Mouse (Mus musculus) layer of hippocampus, adult 8-10 months (tissue): ENCODE measurements at regions not wholly inside any gene's neighbourhood (a gene's known extent, or its start where the extent isn't known, plus 50 kb on each side); places are given as distances from the start of the nearest gene placed in this dataset.

ENCODE experiments used
- DNase-seq, 2 experiments: peaks; one replicate each; pipeline ENCODE4 v3.0.0; 2022; ENCODE audit warnings: low spot score in 2 of 2
- microRNA-seq, 2 experiments: library from miRNA; unstranded; fragments of <30 nt; microRNA quantifications; one replicate each; pipeline ENCODE4 v1.2.0; 2022

DNA sequence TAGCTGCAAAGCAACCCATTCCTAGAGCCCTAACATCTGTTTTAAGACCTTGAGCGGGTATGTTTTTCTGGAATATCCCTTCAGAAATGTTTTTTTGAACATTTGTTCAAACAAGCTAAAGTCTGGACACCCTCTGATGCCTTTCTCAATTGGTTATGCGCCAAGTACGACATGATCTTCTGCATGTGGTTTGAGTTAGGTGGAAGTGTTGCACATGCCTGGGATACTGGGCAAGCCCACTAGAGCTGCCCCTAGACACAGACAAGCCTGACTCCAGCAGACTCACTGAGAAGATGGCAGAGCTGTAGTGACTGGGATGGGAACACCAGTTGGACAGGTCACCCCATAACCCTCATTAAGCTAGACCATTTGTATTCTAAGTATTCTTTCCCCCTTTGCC, 153.2 kb upstream of the Cypt2 start:
- no peak for DNase-seq

GRCm38 (mm10) chrX:105366284-105366683, 133.3 kb upstream of the Cypt2 start:
- no peak for DNase-seq

DNA sequence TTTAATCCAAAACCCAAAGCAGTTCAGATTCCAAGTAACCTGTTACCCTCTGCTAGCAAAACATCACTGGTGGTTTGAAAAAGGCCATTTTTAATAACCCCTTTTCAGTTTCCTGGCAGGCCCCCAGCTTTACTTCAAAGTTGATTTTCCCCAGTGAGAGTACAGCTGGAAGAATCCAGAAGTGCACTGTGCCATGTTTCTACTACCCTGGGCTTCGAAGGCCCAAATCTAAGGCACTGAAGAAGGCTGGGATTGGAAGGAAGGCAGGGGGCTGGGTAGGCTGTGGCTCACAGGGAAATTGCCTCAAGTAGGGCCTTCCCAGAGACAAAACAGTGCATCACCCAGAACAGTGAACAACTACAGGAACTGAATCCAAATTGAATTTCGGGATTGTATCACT, 131.6 kb upstream of the Cypt2 start:
- DNase-seq, result no peak

DNA sequence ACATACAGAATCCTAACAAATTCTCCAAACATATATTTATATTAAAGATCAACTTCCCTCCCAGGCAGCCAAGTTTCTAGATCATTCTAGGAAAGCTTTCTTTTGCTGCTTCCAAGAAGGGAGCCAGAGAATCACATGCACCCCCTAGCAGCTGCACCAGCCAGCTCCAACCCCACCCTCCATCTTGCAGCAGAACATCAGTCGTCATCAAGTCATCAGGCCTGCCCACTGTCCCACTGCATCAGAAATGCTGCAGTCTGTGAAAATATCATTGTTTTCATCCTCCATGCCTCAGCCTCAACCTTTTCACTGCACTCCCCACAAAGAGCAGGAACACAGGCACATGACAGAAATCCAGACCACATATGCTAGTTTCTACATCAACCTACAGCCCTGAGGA, 109.1 kb upstream of the Cypt2 start:
- DNase-seq, result no peak

GRCm38 (mm10) chrX:105391029-105391428, 108.5 kb upstream of the Cypt2 start:
- no peak for DNase-seq

GRCm38 (mm10) chrX:105391680-105392462, 107.7 kb upstream of the Cypt2 start:
- DNase-seq, result peak; percentile 79 to 86

- DNase-seq, result no peak
Observed at GRCm38 (mm10) chrX:105393259-105393658, 106.3 kb upstream of the Cypt2 start.

DNA sequence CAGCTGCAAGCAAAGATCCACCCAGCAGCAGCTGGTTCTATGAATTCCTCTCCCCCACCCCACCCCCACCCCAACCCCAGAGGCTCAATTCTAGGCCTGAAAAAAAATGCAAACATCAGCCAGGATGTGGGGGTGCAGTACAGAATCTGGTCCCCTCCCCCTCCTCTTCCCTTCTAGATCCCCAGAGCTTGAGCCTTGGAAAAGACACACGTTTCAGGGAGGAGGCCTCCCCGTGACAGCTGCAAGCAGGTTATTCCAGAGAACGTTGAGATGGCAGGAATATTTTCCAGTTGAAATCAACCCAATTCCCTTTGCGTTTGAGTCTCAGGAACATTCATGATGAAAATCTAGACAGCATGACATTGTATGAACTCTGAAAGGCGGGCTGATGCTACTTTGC, 86.2 kb upstream of the Cypt2 start:
- no peak for DNase-seq

DNA sequence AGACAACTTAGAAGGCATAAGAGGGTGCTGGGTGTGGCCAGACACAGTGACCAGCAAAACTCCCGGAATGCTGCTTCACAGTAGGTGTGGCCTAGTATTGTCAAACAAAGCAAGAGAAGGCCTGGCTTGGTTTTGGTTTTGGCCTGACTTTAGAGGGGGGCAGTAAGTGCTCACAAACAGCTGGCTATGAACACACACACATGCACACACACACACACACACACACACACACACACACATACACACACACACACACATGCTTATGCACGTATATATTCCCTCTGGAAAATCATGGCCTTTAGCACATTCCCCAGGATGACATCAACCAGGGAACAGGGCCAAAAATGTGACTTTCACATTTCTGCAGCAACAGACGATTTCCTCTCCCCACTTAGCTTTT, 78.6 kb upstream of the Cypt2 start:
- DNase-seq, result no peak

Small RNA genes in the stretch of these regions (microRNA-seq; reads per million reads assigned to microRNA genes)
- gene Mir325, result 99.2 to 135 reads per million in 2 experiments
